Mouse (Mus musculus) c-Kit-negative CD71-positive TER-119-positive erythroid progenitor cells, embryonic 14.5 days (primary cell): ENCODE results near the gene Mfsd2b.

Source experiments
- DNase-seq: peaks from one replicate; pipeline ENCODE4 v3.0.0-alpha.2; 2013; ENCODE audit warnings: low read depth, low spot score

The Mfsd2b gene

DNA sequence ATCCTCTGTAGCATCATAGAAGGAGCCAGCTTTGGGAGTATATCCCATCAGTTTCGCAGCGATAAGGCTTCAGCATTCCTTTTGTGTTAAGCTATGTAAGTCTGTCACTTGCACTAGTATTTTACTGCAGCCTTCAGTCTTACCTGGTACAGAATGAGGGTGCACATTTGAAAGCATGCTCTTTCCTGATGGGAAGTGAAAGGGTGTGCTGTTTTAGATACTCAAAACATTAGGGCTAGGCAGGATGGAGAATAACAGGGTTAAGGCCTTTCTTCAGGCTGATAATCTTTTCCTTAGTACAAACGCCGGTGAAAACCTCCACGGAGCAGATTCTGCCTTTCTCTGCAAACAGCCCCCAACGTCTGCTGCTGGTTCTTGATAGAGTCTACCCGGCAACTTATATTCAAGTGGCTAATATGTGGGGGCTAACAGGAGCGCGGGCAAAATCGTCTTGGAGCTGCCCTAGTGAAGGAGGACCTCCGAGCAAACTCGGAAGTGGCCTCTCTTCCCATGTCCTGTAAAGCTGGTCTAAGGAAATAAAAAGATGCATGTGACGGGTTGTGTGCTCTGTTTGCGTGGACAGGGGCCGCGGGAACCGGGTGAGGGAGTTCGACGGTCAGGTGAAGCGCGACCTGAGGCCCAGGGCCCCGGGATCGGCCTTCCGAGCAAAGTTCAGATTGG, 57.3 kb downstream of the Mfsd2b start:
- no peak for DNase-seq

DNA sequence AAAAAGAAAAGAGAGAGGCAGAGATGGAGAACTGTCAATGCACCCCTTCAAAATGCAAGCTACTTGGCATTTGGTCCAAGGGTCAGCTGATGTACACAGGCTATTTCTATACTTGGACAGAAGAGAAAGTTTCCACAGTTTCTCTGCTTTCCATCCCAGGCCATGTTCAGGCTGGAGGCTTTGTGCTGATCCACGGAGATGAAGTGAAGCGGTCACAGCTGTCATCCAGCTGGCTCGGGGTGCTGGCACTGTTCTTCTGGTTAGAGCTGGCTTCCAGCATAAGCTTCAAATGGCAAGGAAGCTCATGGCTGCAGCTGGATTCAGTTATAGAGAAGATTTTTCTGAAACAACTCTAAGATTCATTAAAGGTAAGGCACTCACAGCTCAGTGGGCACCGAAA, 60.5 kb downstream of the Mfsd2b start:
- DNase-seq = no peak
